Mouse (Mus musculus) limb, embryonic 14.5 days (tissue): ENCODE measurements at regions not wholly inside any gene's neighbourhood (a gene's known extent, or its start where the extent isn't known, plus 50 kb on each side); places are given as distances from the start of the nearest gene placed in this dataset.

Experiments
- ATAC-seq: fragments of 200-750 bp; cut with Nextera tagmentation; 2 replicates; pipeline ENCODE4 v1.8.0; 2017; ENCODE audit warnings: low read depth, moderate number of reproducible peaks, moderate TSS enrichment; ENCODE audit not compliant: low FRiP score
- DNase-seq: peaks from one replicate; pipeline ENCODE4 v3.0.0-alpha.2; 2015; ENCODE audit warnings: low spot score
- H3K27ac ChIP-seq: fragments of 300-500 bp; sonication (generic); replicated peaks from 2 replicates; pipeline ENCODE4 v1.5.1; 2014; ENCODE audit warnings: low read depth, mild to moderate bottlenecking, low read length, moderate library complexity, mixed read lengths
- H3K27me3 ChIP-seq: fragments of 300-500 bp; sonication (generic); 2 replicates; pipeline ENCODE4 v1.6.1; 2014; ENCODE audit warnings: low read length, mixed read lengths; ENCODE audit not compliant: control insufficient read depth, insufficient read depth
- H3K36me3 ChIP-seq: fragments of 300-500 bp; sonication (generic); 2 replicates; pipeline ENCODE4 v1.6.1; 2014; ENCODE audit warnings: mild to moderate bottlenecking, low read length, moderate library complexity, mixed read lengths; ENCODE audit not compliant: control insufficient read depth, insufficient read depth
- H3K4me1 ChIP-seq: fragments of 300-500 bp; sonication (generic); 2 replicates; pipeline ENCODE4 v1.6.1; 2014; ENCODE audit warnings: antibody characterized with exemption, low read length, mixed read lengths; ENCODE audit not compliant: control insufficient read depth, insufficient read depth
- H3K4me2 ChIP-seq: fragments of 300-500 bp; sonication (generic); replicated peaks from 2 replicates; pipeline ENCODE4 v1.6.1; 2014; ENCODE audit warnings: low read depth, mild to moderate bottlenecking, low read length, moderate library complexity; ENCODE audit not compliant: severe bottlenecking
- H3K4me3 ChIP-seq: fragments of 300-500 bp; sonication (generic); replicated peaks from 2 replicates; pipeline ENCODE4 v1.5.1; 2014; ENCODE audit warnings: low read length
- H3K9ac ChIP-seq: fragments of 300-500 bp; sonication (generic); 2 replicates; pipeline ENCODE4 v1.6.1; 2014; ENCODE audit warnings: mild to moderate bottlenecking, low read depth, low read length, moderate library complexity; ENCODE audit not compliant: severe bottlenecking
- H3K9me3 ChIP-seq: fragments of 300-500 bp; sonication (generic); 2 replicates; pipeline ENCODE4 v1.6.1; 2016; ENCODE audit warnings: low read length; ENCODE audit not compliant: control insufficient read depth
- POLR2A ChIP-seq: fragments of 200-500 bp; IDR thresholded peaks from 2 replicates; pipeline ENCODE4 v1.8.0; 2012; ENCODE audit warnings: inconsistent platforms, mild to moderate bottlenecking, moderate library complexity, borderline replicate concordance; ENCODE audit not compliant: insufficient read depth, insufficient read length; ENCODE audit errors: extremely low read depth
- WGBS: fragments of 180-500 bp; shearing (Covaris S2); extraction: QIAGEN DNeasy Blood & Tissue Kit; methylation state at CpG from one replicate; pipeline ENCODE4 v1.1.7; 2014; 5-methylcytosine and 5-hydroxymethylcytosine counted together

DNA sequence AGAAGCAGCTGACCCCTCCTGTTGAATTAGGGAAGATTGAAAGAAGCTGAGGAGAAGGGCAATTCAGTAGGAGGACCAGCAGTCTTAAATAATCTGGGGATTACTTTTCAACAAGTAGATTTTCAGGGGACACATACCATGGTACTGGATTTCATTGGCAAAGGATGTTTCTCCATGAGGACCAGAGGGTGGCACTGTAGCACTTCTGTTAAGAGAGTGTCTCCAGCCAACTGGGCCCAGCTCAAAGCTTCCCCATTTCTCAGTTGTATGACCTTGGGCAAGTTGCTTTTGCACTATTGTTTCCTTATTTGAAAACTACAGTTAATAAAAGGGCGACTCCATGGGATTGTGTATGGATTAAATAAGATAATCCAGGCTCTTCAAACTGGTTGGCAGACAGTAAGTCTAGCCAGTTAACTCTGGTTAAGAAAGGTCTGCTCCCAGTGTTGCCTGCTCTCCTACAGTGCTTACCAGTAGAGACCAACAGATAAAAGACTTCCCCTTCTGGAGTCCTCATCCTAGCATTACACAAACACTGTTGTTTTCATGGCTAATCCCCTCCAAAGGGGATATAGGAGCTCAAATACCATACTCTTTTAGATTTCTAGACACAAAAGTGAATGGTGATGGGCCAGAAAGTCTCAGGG is 259.9 kb downstream of the Stim2 start:
- Histone ChIP-seq H3K4me3 (no peak overlapping the region), H3K4me1 (no peaks in the 10 kb centered on the region), H3K9ac (no peak overlapping the region), H3K9me3 (no peaks in the 10 kb centered on the region), H3K4me2 (no peak overlapping the region), H3K36me3 (no peaks in the 10 kb centered on the region), H3K27ac (no peak overlapping the region), H3K27me3 (no peaks in the 10 kb centered on the region)
- DNase-seq (peak; percentile 58), ATAC-seq (peak; percentile 57)
- TF ChIP-seq POLR2A, result no peak
- WGBS, result 14% methylated on average over 1 of the region's 1 CpGs

GRCm38 (mm10) chr5:54264867-54265434 is 266.7 kb downstream of the Stim2 start:
- TF ChIP-seq POLR2A, result no peak
- DNase-seq, result peak; percentile 59
- no peaks in the 10 kb centered on the region for H3K9me3 ChIP-seq
- no peak overlapping the region for H3K27ac ChIP-seq
- no peak overlapping the region for H3K9ac ChIP-seq
- peak; percentile 67 for ATAC-seq
- no peaks in the 10 kb centered on the region for H3K4me1 ChIP-seq
- no peaks in the 10 kb centered on the region for H3K27me3 ChIP-seq
- no peaks in the 10 kb centered on the region for H3K36me3 ChIP-seq
- H3K4me2 ChIP-seq, result peak overlapping the region; percentile 25; the same call in 1 of the 2 replicates
- no peak overlapping the region for H3K4me3 ChIP-seq
- WGBS, result 20% methylated on average over 9 of the region's 9 CpGs

GRCm38 (mm10) chr5:54267905-54268590 is 269.7 kb downstream of the Stim2 start:
- ATAC-seq, result no peak
- Histone ChIP-seq H3K27ac (no peak overlapping the region), H3K4me1 (no peaks in the 10 kb centered on the region), H3K27me3 (no peaks in the 10 kb centered on the region), H3K4me2 (no peak overlapping the region), H3K9ac (no peak overlapping the region), H3K36me3 (no peaks in the 10 kb centered on the region), H3K9me3 (no peaks in the 10 kb centered on the region), H3K4me3 (no peak overlapping the region)
- WGBS, result 75% methylated on average over 10 of the region's 10 CpGs
- no peak for TF ChIP-seq POLR2A
- no peak for DNase-seq

DNA sequence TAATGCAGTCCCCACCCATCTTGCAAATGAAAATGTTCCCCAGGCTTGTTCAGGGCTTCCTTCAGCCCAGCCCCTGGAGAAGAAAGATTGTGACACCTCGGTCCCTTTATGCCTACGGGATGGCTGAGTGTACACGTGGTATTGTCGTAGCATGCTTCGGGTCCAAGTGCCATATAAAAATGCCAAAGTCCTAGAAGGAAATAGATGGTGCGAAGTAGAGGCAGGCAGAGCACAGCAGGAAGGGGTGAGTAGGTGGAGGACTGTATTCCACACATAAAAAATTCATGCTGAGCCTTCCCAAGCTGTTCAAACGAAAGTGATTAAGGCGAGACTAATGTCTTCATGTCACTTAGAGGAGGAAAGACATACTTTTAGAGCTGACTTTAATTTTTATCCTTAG is 281.1 kb downstream of the Stim2 start:
- no peaks in the 10 kb centered on the region for H3K9me3 ChIP-seq
- peaks cover 3% of the 10 kb centered on the region; the same call in 1 of the 2 replicates for H3K4me1 ChIP-seq
- H3K27me3 ChIP-seq, result no peaks in the 10 kb centered on the region
- ATAC-seq, result no peak
- no peaks in the 10 kb centered on the region for H3K36me3 ChIP-seq
- TF ChIP-seq POLR2A, result no peak
- H3K9ac ChIP-seq, result no peak overlapping the region
- no peak overlapping the region for H3K4me3 ChIP-seq
- DNase-seq, result no peak
- H3K4me2 ChIP-seq, result no peak overlapping the region
- no peak overlapping the region for H3K27ac ChIP-seq
- 22% methylated on average over 8 of the region's 8 CpGs for WGBS

GRCm38 (mm10) chr5:54280670-54281069 is 282.4 kb downstream of the Stim2 start:
- no peak for TF ChIP-seq POLR2A
- DNase-seq (no peak), ATAC-seq (no peak)
- no peak overlapping the region for H3K27ac ChIP-seq
- no peaks in the 10 kb centered on the region for H3K9me3 ChIP-seq
- H3K4me2 ChIP-seq, result no peak overlapping the region
- H3K27me3 ChIP-seq, result no peaks in the 10 kb centered on the region
- H3K36me3 ChIP-seq, result no peaks in the 10 kb centered on the region
- WGBS, result 38% methylated on average over 4 of the region's 4 CpGs
- peaks cover 3% of the 10 kb centered on the region; the same call in 1 of the 2 replicates for H3K4me1 ChIP-seq
- no peak overlapping the region for H3K9ac ChIP-seq
- H3K4me3 ChIP-seq, result no peak overlapping the region
